Mouse (Mus musculus) liver, embryonic 15.5 days (tissue): ENCODE data around the gene Stk16. TPM values are rescaled to one million over a fixed set of nuclear protein-coding genes. Genes with fewer than 3 reads are reported as not detected.
A peak's percentile ranks its signal among the peaks of the same experiment; 100 is the strongest.

ENCODE experiments used
- ATAC-seq: fragments of 200-750 bp; cut with Nextera tagmentation; 2 replicates; pipeline ENCODE4 v1.8.0; 2017; ENCODE audit warnings: moderate number of reproducible peaks, mild to moderate bottlenecking, moderate library complexity; ENCODE audit not compliant: insufficient read depth
- H3K27ac ChIP-seq: fragments of 300-500 bp; sonication (generic); replicated peaks from 2 replicates; pipeline ENCODE4 v1.5.1; 2015; ENCODE audit warnings: mild to moderate bottlenecking, inconsistent platforms
- H3K27me3 ChIP-seq: fragments of 300-500 bp; sonication (generic); 2 replicates; pipeline ENCODE4 v1.6.1; 2015; ENCODE audit warnings: mild to moderate bottlenecking, inconsistent platforms
- H3K36me3 ChIP-seq: fragments of 300-500 bp; sonication (generic); replicated peaks from 2 replicates; pipeline ENCODE4 v1.6.1; 2015; ENCODE audit warnings: moderate library complexity, mild to moderate bottlenecking, inconsistent platforms
- H3K4me1 ChIP-seq: fragments of 300-500 bp; sonication (generic); replicated peaks from 2 replicates; pipeline ENCODE4 v1.6.1; 2015; ENCODE audit warnings: inconsistent platforms
- H3K4me2 ChIP-seq: fragments of 300-500 bp; sonication (generic); 2 replicates; pipeline ENCODE4 v1.6.1; 2015; ENCODE audit warnings: moderate library complexity, mild to moderate bottlenecking, inconsistent platforms
- H3K4me3 ChIP-seq: fragments of 300-500 bp; sonication (generic); replicated peaks from 2 replicates; pipeline ENCODE4 v1.5.1; 2015; ENCODE audit warnings: mild to moderate bottlenecking, inconsistent platforms
- H3K9ac ChIP-seq: fragments of 300-500 bp; sonication (generic); 2 replicates; pipeline ENCODE4 v1.6.1; 2015; ENCODE audit warnings: moderate library complexity, mild to moderate bottlenecking, inconsistent platforms
- H3K9me3 ChIP-seq: fragments of 300-500 bp; sonication (generic); replicated peaks from 2 replicates; pipeline ENCODE4 v1.6.1; 2016; ENCODE audit warnings: inconsistent platforms
- WGBS: fragments of 180-500 bp; shearing (Covaris S2); methylation state at CpG from one replicate; pipeline ENCODE4 v1.1.7; 2015; ENCODE audit warnings: mixed read lengths; ENCODE audit not compliant: insufficient replicate concordance; 5-methylcytosine and 5-hydroxymethylcytosine counted together
- polyA plus RNA-seq: library from polyadenylated mRNA; unstranded; fragments of >200 nt; fragmentation: Nextera tagmentation; extraction: Ambion mirVana; gene quantifications from 2 replicates; pipeline ENCODE4 v1.2.1, GENCODE M21; 2015

Stk16 gene
- polyA plus RNA-seq, 1 experiment from 2014 or later = 80.2 TPM

DNA sequence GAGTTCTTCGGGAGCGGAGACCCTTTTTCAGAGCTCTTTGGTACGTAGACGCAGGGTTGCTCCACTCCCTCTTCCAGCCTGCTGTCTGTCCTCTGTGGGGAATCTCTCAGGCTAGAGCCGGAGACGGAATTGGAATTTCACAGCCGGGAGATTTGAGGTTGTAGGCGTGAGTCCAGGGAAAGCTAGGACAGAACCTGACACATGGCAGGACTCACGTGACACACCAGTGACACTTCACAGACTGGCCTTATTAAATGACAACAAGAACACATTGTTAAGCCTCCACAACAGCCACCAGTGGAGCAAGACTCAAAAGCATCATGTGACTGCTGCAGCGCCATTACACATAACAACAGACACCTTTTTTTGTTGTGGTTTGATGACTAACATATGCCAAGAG, 29.0 kb downstream of the Stk16 start:
- Histone ChIP-seq H3K4me2 (no peak overlapping the region), H3K4me3 (no peak overlapping the region), H3K27ac (peak overlapping the region; percentile 15; the same call in 1 of the 2 replicates), H3K9me3 (no peaks in the 10 kb centered on the region), H3K4me1 (peaks cover 51% of the 10 kb centered on the region), H3K9ac (no peak overlapping the region), H3K27me3 (no peaks in the 10 kb centered on the region), H3K36me3 (peaks cover 39% of the 10 kb centered on the region)
- ATAC-seq = no peak
- 89% methylated on average over 10 of the region's 10 CpGs for WGBS

DNA sequence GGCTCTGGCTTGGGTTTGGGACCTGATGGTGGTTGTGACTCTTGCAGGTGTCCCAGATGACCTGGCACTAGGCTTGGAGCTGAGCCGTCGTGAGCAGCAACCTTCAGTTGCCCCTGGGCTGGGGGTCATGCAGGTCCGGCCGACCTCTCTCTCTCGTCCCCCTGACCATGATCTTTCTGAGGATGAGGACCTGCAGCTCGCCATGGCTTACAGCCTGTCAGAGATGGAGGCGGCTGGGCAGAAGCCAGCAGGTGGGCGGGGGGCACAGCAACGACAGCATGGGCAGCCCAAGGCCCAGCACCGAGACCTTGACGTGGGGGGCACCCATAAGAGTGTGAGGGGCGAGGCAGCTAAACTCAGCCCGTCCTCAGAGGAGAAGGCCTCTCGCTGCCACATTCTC, 32.8 kb downstream of the Stk16 start:
- Histone ChIP-seq H3K27ac (no peak overlapping the region), H3K4me2 (no peak overlapping the region), H3K4me3 (no peak overlapping the region), H3K9ac (no peak overlapping the region), H3K27me3 (no peaks in the 10 kb centered on the region), H3K4me1 (peaks cover 26% of the 10 kb centered on the region), H3K9me3 (no peaks in the 10 kb centered on the region), H3K36me3 (peaks cover 40% of the 10 kb centered on the region)
- no peak for ATAC-seq
- WGBS = 82% methylated on average over 14 of the region's 14 CpGs

- 82% methylated on average over 12 of the region's 12 CpGs for WGBS
- H3K27me3 ChIP-seq = no peaks in the 10 kb centered on the region
- H3K4me2 ChIP-seq = no peak overlapping the region
- no peaks in the 10 kb centered on the region for H3K9me3 ChIP-seq
- H3K9ac ChIP-seq = no peak overlapping the region
- no peak overlapping the region for H3K27ac ChIP-seq
- H3K4me3 ChIP-seq = no peak overlapping the region
- ATAC-seq = no peak; the same call in 1 of the 2 replicates
- peaks cover 36% of the 10 kb centered on the region for H3K36me3 ChIP-seq
- H3K4me1 ChIP-seq = peaks cover 18% of the 10 kb centered on the region
Observed at GRCm38 (mm10) chr1:75244175-75244826, 33.7 kb downstream of the Stk16 start.

DNA sequence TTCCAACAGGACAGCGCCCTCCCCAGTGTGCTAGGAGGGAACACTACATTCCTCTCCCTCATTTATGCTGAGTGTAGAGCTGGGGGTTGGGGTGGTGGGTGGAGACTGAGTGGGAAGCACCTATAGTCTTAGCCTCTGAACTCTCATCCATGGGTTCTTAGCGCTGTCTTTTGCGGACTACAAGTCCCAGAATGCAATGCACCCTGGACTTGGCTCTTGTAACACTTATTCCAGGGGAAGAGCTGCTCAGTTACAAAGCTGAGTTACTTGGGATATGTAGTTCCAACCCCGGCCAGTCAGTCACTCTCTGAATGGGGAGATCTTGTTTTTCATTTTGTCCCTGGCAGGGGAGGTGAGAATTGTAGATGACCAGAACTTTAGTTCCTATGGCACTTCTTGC, 34.2 kb downstream of the Stk16 start:
- Histone ChIP-seq H3K4me2 (no peak overlapping the region), H3K9me3 (no peaks in the 10 kb centered on the region), H3K9ac (no peak overlapping the region), H3K27ac (no peak overlapping the region), H3K4me3 (no peak overlapping the region), H3K4me1 (peaks cover 18% of the 10 kb centered on the region), H3K27me3 (no peaks in the 10 kb centered on the region), H3K36me3 (peaks cover 32% of the 10 kb centered on the region)
- 31% methylated on average over 4 of the region's 4 CpGs for WGBS
- ATAC-seq = peak; percentile 29

GRCm38 (mm10) chr1:75247071-75247930, 36.7 kb downstream of the Stk16 start:
- Histone ChIP-seq H3K9me3 (no peaks in the 10 kb centered on the region), H3K36me3 (peaks cover 18% of the 10 kb centered on the region), H3K4me3 (no peak overlapping the region), H3K4me2 (no peak overlapping the region), H3K4me1 (peaks cover 30% of the 10 kb centered on the region), H3K27me3 (0 out of 2 replicates have a peak, but pooled peaks cover 2% of the 10 kb centered on the region), H3K9ac (no peak overlapping the region), H3K27ac (no peak overlapping the region)
- 78% methylated on average over 16 of the region's 16 CpGs for WGBS
- no peak for ATAC-seq

- H3K9ac ChIP-seq = no peak overlapping the region
- peaks cover 15% of the 10 kb centered on the region for H3K36me3 ChIP-seq
- H3K27me3 ChIP-seq = peaks cover 6% of the 10 kb centered on the region; the same call in 1 of the 2 replicates
- ATAC-seq = no peak
- no peak overlapping the region for H3K4me2 ChIP-seq
- WGBS = 51% methylated on average over 9 of the region's 9 CpGs
- H3K9me3 ChIP-seq = no peaks in the 10 kb centered on the region
- peaks cover 30% of the 10 kb centered on the region for H3K4me1 ChIP-seq
- peak overlapping the region; percentile 29; the same call in 1 of the 2 replicates for H3K27ac ChIP-seq
- H3K4me3 ChIP-seq = no peak overlapping the region
Observed at GRCm38 (mm10) chr1:75248041-75248772, 37.6 kb downstream of the Stk16 start.

DNA sequence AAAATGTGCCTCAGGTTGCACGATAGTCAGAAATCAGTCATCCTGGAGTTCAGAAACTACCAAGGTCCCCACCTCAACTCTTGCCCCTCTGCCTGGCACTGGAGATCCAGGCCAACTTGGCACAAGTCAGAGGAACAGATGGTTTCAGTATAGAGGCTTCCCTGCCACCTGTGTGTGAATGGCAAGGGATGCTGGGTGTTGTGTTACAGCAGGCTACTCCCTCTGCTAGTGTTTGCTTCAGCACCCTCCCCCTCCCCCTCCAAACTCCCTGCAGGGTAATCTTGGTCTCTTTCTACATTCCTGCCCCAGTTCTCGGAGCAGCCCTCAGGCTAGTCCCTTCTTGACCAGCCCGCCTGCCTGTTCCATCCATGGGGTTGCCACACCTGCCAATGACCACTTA, 39.9 kb downstream of the Stk16 start:
- Histone ChIP-seq H3K27ac (no peak overlapping the region), H3K27me3 (peaks cover 6% of the 10 kb centered on the region; the same call in 1 of the 2 replicates), H3K9me3 (no peaks in the 10 kb centered on the region), H3K4me2 (no peak overlapping the region), H3K4me1 (peaks cover 26% of the 10 kb centered on the region), H3K4me3 (no peak overlapping the region), H3K36me3 (no peaks in the 10 kb centered on the region), H3K9ac (no peak overlapping the region)
- WGBS = 85% methylated on average over 3 of the region's 3 CpGs
- no peak for ATAC-seq

DNA sequence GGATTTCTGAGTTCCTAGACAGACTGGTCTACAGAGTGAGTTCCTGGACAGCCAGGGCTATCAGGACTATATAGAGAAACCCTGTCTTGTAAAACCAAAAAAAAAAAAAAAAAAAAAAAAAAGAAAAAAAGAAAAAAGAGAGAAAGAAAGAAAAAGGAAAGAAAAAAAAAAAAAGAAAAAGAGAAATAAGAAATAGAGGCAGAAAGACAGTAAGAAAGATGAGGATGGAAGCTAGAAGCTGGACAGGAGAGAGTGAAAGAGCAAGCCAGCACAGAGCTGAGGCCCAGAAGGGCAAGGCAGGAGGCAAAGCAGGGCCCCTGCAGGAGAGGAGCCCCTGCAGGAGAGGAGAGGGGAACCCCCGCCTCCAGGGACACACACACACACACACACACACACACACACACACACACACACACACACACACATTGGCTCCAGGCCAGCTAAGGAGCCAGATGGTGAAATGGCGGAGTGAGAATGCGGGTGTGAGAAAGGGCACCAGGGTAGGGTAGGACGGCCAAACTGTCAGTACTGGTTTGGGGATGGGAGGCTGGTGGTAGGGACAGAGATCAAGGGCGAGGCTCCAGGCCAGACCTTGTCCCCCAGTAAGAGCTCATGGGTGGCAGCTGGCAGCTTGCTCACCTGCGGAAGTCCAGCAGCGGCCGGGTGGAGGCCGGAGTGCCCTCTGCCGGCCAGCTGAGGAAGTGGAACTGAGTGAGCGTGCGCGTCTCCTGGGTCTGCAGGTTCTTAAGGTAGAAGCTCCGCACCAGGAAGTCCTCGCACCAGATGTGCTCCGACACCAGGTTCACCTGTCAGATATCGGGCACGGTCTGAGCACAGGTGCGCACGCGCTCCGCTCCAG, 40.7 kb downstream of the Stk16 start:
- peak overlapping the region; percentile 29 for H3K4me3 ChIP-seq
- H3K36me3 ChIP-seq = no peaks in the 10 kb centered on the region
- H3K4me2 ChIP-seq = peak overlapping the region; percentile 68
- H3K9ac ChIP-seq = peak overlapping the region; percentile 35; the same call in 1 of the 2 replicates
- peaks cover 6% of the 10 kb centered on the region; the same call in 1 of the 2 replicates for H3K27me3 ChIP-seq
- no peaks in the 10 kb centered on the region for H3K9me3 ChIP-seq
- peak; percentile 61 for ATAC-seq
- H3K4me1 ChIP-seq = peaks cover 26% of the 10 kb centered on the region
- peak overlapping the region; percentile 57 for H3K27ac ChIP-seq
- 8% methylated on average over 21 of the region's 22 CpGs for WGBS

DNA sequence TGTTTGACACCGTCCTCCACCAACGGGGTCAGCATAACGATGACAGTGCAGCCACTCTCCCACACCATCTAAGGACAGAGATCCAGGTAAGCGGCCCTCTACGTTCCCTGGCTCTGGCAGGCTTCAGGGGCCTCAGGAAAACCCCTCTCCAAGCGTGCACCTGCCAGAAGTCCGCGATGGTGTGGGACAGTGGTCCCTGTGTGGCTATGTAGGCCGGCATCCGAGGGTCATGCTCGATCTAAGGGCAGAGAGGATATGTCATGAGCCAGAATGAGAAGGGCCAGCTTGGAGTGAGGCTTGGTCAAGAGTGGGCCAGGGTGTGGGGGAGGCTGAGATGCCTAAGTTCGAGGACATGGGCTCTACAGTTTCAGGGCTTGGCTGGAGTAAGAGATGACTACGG, 41.7 kb downstream of the Stk16 start:
- WGBS = 70% methylated on average over 13 of the region's 13 CpGs
- Histone ChIP-seq H3K27me3 (peaks cover 6% of the 10 kb centered on the region; the same call in 1 of the 2 replicates), H3K4me2 (no peak overlapping the region), H3K27ac (no peak overlapping the region), H3K36me3 (no peaks in the 10 kb centered on the region), H3K4me1 (peaks cover 26% of the 10 kb centered on the region), H3K9me3 (no peaks in the 10 kb centered on the region), H3K4me3 (no peak overlapping the region), H3K9ac (no peak overlapping the region)
- ATAC-seq = no peak

DNA sequence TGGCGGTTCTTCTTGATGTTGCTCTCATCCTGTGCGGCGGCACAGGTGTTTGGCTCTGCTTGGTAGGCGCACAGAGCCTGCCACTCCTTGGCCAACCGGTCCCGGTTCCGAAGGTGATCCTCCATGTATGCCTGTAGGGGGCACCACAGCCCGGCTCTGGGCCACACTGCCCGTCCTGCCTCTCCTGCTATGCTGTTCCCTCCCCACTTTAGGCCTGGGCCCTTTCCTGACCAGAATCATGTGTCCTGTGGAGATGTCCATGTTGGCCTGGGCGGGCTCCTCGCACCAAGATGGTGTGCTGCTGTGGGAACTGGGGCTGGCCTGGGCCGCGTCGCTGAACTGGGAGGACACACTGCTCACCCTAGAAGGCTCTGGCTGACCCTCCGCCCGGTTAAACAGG, 42.4 kb downstream of the Stk16 start:
- ATAC-seq = 0 out of 2 replicates have a peak, but pooled peaks have one; percentile 4
- Histone ChIP-seq H3K27me3 (peaks cover 6% of the 10 kb centered on the region; the same call in 1 of the 2 replicates), H3K9me3 (no peaks in the 10 kb centered on the region), H3K27ac (no peak overlapping the region), H3K4me2 (no peak overlapping the region), H3K4me1 (peaks cover 19% of the 10 kb centered on the region), H3K9ac (no peak overlapping the region), H3K36me3 (no peaks in the 10 kb centered on the region), H3K4me3 (no peak overlapping the region)
- WGBS = 74% methylated on average over 16 of the region's 16 CpGs
